8 mouse cellular contexts compared by ENCODE assay signal in genomic region chr5:144769067-144769482, GRCm38 (mm10). TPM values are rescaled to one million over a fixed set of nuclear protein-coding genes. Genes with fewer than 3 reads are reported as not detected.
DNase-seq lines count a peak whose midpoint lies in the region; ATAC-seq and TF ChIP-seq lines count a peak whose summit lies in the region.

No protein-coding gene starts in this region.

- DNase-seq in heart, embryonic 10.5 days (ENCODE audit: low spot score) = peak; percentile 78
- DNase-seq in heart, postnatal 4 days = no peak
- DNase-seq in cerebellum, postnatal 25 days = no peak
- no peak for DNase-seq in left cerebral cortex, adult 11 months (ENCODE audit: low spot score)
- no peak for DNase-seq in adrenal gland, adult 8-10 months

- no peak for TF ChIP-seq CTCF in E14TG2a.4 (conservative IDR thresholded peaks at IDR 0.05; ENCODE audit: low read length)
- TF ChIP-seq CTCF in embryonic fibroblast, embryonic 13.5 days (IDR thresholded peaks at IDR 0.05; ENCODE audit: borderline replicate concordance, insufficient read depth, low read length) = no peak

- H3K9me3 ChIP-seq in heart, embryonic 10.5 days = no peaks in the 10 kb centered on the region
- no peaks in the 10 kb centered on the region for H3K9me3 ChIP-seq in E14TG2a.4 (ENCODE audit: low read length)
- no peaks in the 10 kb centered on the region for H3K9me3 ChIP-seq in liver, embryonic 12.5 days (replicated peaks)

- H3K27ac ChIP-seq in heart, embryonic 10.5 days = peak overlapping the region; percentile 99
- H3K27ac ChIP-seq in embryonic fibroblast, embryonic 13.5 days (ENCODE audit: insufficient read depth, low read length) = no peak overlapping the region
- peak overlapping the region; percentile 88 for H3K27ac ChIP-seq in liver, embryonic 12.5 days

- H3K27me3 ChIP-seq in heart, embryonic 10.5 days (ENCODE audit: insufficient read depth, poor library complexity, severe bottlenecking) = no peaks in the 10 kb centered on the region
- H3K27me3 ChIP-seq in E14TG2a.4 (ENCODE audit: insufficient read depth, low read length) = peaks cover 9% of the 10 kb centered on the region; the same call in 1 of the 2 replicates
- H3K27me3 ChIP-seq in liver, embryonic 12.5 days (replicated peaks) = no peaks in the 10 kb centered on the region

- TF ChIP-seq POLR2A in embryonic fibroblast, embryonic 13.5 days (IDR thresholded peaks at IDR 0.05; ENCODE audit: low read depth, low read length) = no peak

- peak overlapping the region; percentile 79 for H3K9ac ChIP-seq in liver, embryonic 12.5 days

- peaks cover 14% of the 10 kb centered on the region for H3K4me1 ChIP-seq in heart, embryonic 10.5 days
- H3K4me1 ChIP-seq in E14TG2a.4 (replicated peaks; ENCODE audit: low read depth, low read length) = peaks cover 41% of the 10 kb centered on the region
- H3K4me1 ChIP-seq in embryonic fibroblast, embryonic 13.5 days (ENCODE audit: control insufficient read depth, insufficient read depth, low read length) = no peaks in the 10 kb centered on the region; the same call in 1 of the 2 replicates
- peaks cover 35% of the 10 kb centered on the region for H3K4me1 ChIP-seq in liver, embryonic 12.5 days

- WGBS in heart, embryonic 10.5 days = 19% methylated on average over 8 of the region's 8 CpGs
- 9% methylated on average over 8 of the region's 8 CpGs for WGBS in liver, embryonic 12.5 days (ENCODE audit: insufficient replicate concordance)

- H3K4me3 ChIP-seq in heart, embryonic 10.5 days = peak overlapping the region; percentile 93
- H3K4me3 ChIP-seq in E14TG2a.4 (replicated peaks; ENCODE audit: low read length) = peak overlapping the region; percentile 99
- H3K4me3 ChIP-seq in embryonic fibroblast, embryonic 13.5 days (ENCODE audit: insufficient read depth, low read length) = peak overlapping the region; percentile 89
- peak overlapping the region; percentile 90 for H3K4me3 ChIP-seq in liver, embryonic 12.5 days

- H3K36me3 ChIP-seq in heart, embryonic 10.5 days = peaks cover 37% of the 10 kb centered on the region
- H3K36me3 ChIP-seq in E14TG2a.4 (ENCODE audit: insufficient read depth, low read length) = peaks cover 38% of the 10 kb centered on the region
- peaks cover 35% of the 10 kb centered on the region for H3K36me3 ChIP-seq in liver, embryonic 12.5 days

- peak; percentile 13 for ATAC-seq in liver, embryonic 12.5 days

- peak overlapping the region; percentile 88 for H3K4me2 ChIP-seq in liver, embryonic 12.5 days

RNA-seq across cellular contexts. Expression of gene Trrap, which starts 1.5 kb away (rescaled TPM):
- polyA plus RNA-seq in heart, embryonic 10.5 days (2016; fragmentation: Nextera tagmentation; extraction: Ambion mirVana) = 61.0 and 76.8 TPM in 2 replicates
- 10 to 100 TPM; 84.6 to 88.5 TPM for total RNA-seq in heart, postnatal 4 days (2021)
- polyA plus RNA-seq in embryonic fibroblast, embryonic 13.5 days (2011; ENCODE audit: insufficient read length, low read depth, missing spikeins) = 83.6 and 88.3 TPM in 2 replicates
- 29.4 and 29.5 TPM in 2 replicates for polyA plus RNA-seq in liver, embryonic 12.5 days (2016; fragmentation: Nextera tagmentation; extraction: Ambion mirVana)
- total RNA-seq in adrenal gland, adult 8-10 months (2022) = 100 to 1,000 TPM in 3 of 4 experiments, 10 to 100 TPM in 1; 97.3 to 186 (median 128) TPM

RNA-seq across cellular contexts. Expression of gene Tmem130, which starts 7.5 kb away (rescaled TPM):
- 1.9 and 2.4 TPM in 2 replicates for polyA plus RNA-seq in heart, embryonic 10.5 days (2016; fragmentation: Nextera tagmentation; extraction: Ambion mirVana)
- total RNA-seq in heart, postnatal 4 days (2021) = under 1 TPM; 0.86 TPM
- not detected in 2 replicates for polyA plus RNA-seq in embryonic fibroblast, embryonic 13.5 days (2011; ENCODE audit: insufficient read length, low read depth, missing spikeins)
- 0.31 and 0.33 TPM in 2 replicates for polyA plus RNA-seq in liver, embryonic 12.5 days (2016; fragmentation: Nextera tagmentation; extraction: Ambion mirVana)
- 10 to 100 TPM; 41.5 to 59.8 (median 46.7) TPM for total RNA-seq in adrenal gland, adult 8-10 months (2022)
